Mouse (Mus musculus) liver, postnatal 0 days (tissue): ENCODE measurements around the gene Mybphl.

Experiments used
- CTCF ChIP-seq: sonication (generic); IDR thresholded peaks from 2 replicates; pipeline ENCODE4 v1.5.1; 2016; ENCODE audit warnings: antibody characterized with exemption, low read depth
- EP300 ChIP-seq: IDR thresholded peaks from 2 replicates; pipeline ENCODE4 v1.6.1; 2016; ENCODE audit warnings: antibody characterized with exemption, low read depth, mild to moderate bottlenecking

DNA sequence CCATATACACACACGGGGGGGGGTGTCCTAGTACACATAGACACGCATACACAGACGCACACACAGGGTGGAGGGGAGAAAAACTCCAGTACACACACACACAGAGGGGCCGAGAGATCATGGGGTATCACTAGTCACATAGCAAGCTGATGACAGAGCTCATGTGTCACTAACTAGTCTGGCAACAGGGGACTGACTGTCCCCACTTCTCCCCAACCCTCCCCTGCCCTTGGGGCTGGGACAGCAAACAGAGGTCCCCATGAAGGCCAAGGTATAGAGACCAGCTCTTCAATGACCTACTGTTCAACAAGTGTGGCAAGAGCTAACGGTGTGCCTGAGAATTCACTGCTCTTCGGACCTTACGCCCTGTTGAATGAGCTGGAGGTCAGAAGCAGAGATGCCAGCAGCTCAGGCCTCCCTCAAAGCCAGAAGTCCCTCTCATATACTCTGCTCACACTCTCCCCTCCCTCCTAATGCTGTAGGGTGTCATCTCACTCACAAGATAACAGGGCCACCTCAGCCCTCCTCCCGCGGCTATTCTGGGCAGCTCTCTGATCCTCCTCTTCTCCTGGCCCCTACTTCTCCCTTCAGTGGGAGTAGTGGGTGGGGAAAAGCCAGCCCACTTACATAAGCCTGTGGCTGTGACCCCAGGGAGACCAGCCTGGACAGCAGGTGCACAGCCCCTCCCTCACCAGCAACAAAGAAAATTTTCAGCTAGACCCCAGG lies at the start of gene Mybphl:
- TF ChIP-seq CTCF = no peak
- peak; percentile 52; the same call in 1 of the 2 replicates for TF ChIP-seq EP300
